Mouse (Mus musculus) layer of hippocampus, postnatal 25 days (tissue): ENCODE data around the gene Il15. TPM values are rescaled to one million over a fixed set of nuclear protein-coding genes. Genes with fewer than 3 reads are reported as not detected.

ENCODE experiments used
- DNase-seq, 2 experiments: peaks; one replicate each; pipeline ENCODE4 v3.0.0; 2022; ENCODE audit warnings: mixed read lengths in 2 of 2, low spot score in 1 of 2; ENCODE audit errors: extremely low spot score in 1 of 2
- total RNA-seq, 2 experiments: library from RNA; stranded (reverse); gene quantifications; 2 replicates each; pipeline ENCODE4 v1.2.3; 2021

Il15 gene
- 1 to 10 TPM; 1.1 to 1.5 TPM for total RNA-seq

- DNase-seq, result peak in 1 of 2 experiments; percentile 4
Measured at GRCm38 (mm10) chr8:82402686-82403330, at the start of gene Il15. Gene Il15 (minus strand): TSS chr8:82403222.

- DNase-seq, result no peak
Measured at GRCm38 (mm10) chr8:82444897-82445296, 41.9 kb upstream of the Il15 start.

- DNase-seq, result no peak
Measured at GRCm38 (mm10) chr8:82416587-82417340, 13.7 kb upstream of the Il15 start.

DNA sequence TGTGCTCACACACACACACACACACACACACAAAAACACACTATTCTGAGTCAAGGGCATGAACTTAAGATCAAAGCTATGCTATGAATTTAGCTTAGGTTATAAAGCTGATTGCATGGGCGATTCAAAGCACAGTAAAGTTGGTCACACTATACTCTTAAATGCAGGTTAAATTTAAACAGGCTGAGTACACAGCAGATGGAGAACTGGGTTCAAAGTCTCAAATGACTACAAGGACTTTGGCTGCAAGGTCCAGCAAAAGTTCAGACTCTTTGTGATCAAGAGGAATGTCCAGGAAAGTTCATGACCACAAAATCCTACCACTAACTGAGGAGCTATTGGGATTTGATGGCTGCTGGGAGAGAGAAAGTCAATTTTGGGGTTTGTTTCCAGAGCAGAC is 12.5 kb upstream of the Il15 start:
- no peak for DNase-seq

DNA sequence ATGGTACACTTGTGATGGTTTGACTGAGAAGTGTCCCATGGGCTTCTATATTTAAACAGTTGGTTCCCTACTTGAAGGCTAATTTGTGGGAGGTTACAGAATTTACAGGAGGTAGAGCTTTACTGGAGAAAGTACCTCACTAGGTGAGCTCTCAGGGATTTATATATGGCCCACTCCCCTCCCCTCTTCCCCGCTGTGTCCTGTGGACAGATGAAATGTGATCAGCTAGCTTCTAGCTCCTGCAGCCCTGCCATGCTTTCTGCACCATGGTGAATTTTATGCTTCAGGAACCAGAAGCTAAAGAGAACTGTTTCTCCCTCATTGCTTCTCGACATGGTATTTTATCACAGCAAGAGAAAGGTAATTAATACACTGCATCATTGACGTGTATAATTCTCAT is 7.1 kb upstream of the Il15 start:
- no peak for DNase-seq

DNA sequence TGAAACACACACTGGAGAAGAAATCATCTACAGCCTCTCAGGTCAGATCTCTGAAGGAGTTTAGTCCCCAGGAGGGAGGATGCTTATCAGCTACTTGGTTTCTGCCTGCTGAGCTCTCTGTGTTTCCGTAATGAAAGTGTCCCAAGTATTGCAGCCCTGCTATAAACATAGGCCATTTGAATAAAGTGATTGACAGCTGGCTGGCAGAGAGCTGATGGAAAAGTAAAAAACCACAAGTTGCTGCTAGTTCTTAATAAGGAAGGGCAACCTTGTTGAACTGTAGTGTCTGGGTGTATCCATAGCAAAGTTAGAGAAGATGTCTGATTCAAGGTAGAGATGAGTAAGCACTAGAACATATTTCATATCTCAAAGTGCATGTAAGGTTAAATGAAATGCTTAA is 4.0 kb upstream of the Il15 start:
- no peak for DNase-seq

GRCm38 (mm10) chr8:82404068-82404467 is 1.0 kb upstream of the Il15 start:
- no peak for DNase-seq

GRCm38 (mm10) chr8:82402261-82402685 is 749 bp downstream of the Il15 start:
- DNase-seq, result no peak

DNA sequence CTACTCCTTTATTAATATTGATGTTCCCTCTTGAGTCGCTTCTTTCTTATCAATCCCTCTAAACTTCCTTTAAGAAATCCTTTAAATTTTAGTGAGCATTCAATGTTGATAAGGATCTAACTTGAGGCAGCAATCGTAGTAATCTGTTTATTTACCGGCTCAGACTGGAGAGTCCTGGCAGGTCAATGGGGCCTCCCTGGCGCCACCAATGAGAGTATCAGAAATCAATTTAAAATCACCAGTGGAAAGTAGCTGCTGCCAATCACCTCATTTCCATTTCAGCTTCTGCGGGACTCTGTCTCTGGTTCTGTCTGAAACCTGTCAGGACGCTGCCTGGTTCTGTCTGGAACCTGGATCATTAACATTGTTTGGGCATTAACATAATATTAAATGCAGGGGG is 1.5 kb downstream of the Il15 start:
- DNase-seq, result no peak

- no peak for DNase-seq
Measured at GRCm38 (mm10) chr8:82401059-82401458, 2.0 kb downstream of the Il15 start.

DNA sequence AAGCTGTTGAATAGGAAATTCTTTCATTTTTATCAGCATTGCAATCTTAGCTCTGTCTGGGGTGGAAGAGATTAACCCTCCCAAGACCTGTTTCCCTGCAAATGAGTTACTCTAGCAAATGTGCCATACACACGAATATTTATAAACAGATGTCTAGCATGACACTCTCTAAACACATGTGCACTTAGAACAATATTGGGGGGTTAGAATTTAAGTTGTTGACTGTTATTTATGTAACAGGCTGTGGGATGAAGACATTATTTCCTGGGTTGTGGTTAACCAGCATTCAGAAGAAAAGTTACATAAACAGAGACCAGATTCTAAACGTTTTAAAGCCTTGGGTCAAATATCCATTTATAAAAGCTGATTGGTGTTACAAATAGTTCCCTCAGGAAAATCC is 2.6 kb downstream of the Il15 start:
- no peak for DNase-seq

- DNase-seq, result no peak
Measured at GRCm38 (mm10) chr8:82398546-82398945, 4.5 kb downstream of the Il15 start.

GRCm38 (mm10) chr8:82391258-82391657 is 11.8 kb downstream of the Il15 start:
- no peak for DNase-seq

GRCm38 (mm10) chr8:82388356-82388902 is 14.6 kb downstream of the Il15 start:
- no peak for DNase-seq

DNA sequence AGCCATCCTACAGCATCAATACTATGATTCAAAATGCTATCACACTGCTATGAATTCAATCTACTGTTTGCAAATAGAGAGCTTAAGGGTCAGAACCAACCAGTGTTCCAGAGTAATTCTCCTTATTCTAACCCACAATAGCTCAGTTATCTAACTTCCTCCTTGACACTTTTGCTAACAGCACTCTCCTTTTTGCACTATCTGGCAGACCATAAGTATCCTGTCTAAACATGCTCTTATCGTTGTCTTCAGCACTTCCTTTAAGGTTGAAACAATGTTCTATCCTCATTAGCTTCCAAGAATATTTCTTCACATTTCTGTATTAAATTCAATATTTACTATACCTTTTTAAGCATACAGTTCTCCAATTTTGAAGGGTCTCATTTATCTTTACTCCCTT is 15.4 kb downstream of the Il15 start:
- no peak for DNase-seq

DNA sequence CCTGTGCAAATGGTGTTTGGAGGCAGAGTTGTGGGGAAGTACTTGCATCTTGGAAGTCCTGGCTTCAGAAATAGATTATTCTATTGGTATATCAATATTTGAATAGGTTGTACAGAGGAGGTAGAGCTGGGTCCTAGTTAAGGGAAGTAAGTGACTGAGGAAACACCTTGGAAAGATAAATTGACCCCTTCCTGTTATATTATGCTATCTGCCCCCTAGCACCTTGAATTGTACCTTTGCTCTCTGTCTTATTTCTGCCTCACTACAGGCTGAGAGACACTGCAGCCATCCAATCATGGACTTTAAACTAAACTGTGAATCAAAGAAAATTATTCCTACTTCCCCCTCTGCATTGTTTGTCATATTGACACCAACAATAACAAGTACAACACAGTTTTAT is 17.2 kb downstream of the Il15 start:
- DNase-seq, result no peak

DNA sequence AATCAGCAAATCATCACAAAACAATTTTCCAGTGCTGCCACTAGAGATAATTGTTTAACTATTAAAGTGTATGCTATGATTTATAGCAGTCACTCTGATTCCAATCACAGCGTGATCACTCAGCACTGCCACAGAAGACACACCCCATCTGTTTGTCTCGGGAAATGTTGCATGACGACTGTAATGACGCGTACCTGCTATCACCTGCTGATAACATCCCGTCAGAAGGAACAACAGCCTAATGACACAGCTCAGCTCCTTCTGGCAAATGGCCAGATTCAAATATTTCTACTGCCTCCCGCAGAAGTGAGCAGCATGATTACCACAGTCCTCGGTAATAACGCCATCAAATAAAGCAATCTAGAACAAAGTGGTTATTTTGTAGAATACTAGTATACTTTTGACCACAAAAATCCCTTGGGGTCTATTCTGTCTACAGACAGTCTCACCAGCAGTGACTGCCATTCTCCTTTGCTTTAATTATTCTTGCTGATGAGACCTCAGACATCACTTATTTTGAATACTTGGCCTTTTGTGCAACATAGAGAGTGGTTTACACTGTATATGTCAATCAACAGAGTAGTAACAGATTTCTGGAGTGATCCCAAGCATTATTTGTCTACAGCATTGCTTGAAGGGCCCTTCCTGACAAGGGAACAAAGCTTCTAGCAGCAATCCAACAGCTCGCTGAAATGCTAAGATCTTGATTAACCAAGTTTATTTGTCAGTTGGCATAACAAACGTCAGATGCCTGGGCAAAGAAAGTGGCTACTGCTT is 18.4 kb downstream of the Il15 start:
- no peak for DNase-seq

DNA sequence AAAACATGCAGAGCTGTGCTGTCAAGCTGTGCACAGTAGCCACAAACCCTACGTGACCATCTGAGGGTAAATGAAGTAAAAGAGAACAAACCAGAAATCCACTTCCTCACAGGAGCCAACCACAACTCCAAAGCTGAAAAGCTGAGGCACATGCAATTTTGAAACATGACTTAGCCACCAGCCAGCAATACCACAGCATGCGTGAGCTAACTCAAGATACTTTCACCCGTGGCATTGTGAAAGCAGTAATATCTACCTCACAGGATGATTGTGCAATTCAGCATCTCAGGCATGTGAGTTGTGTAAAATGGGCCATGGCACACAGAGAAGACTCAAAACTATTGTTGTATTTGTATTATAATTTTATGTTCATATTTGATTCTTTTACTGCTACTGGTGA is 19.7 kb downstream of the Il15 start:
- DNase-seq, result no peak

GRCm38 (mm10) chr8:82382316-82382715 is 20.7 kb downstream of the Il15 start:
- DNase-seq, result no peak

DNA sequence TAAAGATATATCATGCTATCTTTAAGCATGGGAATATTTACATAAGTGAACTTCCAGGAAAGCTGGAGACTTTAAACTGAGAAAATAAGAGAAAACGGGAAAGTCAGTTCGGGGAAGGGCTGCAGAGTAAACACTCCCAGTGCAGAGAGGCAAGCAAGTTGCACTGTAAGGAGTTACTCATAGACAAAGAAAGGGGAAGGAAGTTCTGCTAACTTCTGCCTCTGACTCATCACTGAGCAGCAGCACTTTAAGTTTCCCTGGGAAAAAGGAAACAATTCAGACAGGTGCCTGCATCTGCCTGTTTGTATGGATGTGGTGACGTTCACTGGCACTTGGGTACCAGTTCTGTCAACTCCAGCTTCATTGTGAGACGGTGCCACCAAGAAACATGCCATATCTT is 28.6 kb downstream of the Il15 start:
- no peak for DNase-seq

DNA sequence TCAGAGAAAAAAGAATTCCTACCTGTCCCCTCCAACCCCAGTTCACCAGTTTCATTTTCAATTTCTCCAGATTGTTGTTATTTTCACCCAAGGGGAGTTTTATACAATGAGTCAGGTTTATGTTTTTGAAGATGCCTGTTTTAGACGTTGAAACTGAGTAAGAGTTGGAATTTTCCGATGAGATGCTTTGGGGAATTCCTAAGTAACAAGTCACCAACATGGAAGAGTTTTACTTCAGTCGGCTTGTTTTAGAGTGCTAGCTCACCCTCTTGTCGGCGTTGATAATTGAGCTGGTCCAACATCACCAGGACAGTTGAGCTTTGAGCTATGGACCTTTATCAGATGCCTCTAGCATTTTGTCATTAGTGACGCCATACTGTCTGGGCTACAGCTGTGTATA is 30.2 kb downstream of the Il15 start:
- no peak for DNase-seq
